ENCODE assay signal across 8 mouse cellular contexts in the genomic region with DNA sequence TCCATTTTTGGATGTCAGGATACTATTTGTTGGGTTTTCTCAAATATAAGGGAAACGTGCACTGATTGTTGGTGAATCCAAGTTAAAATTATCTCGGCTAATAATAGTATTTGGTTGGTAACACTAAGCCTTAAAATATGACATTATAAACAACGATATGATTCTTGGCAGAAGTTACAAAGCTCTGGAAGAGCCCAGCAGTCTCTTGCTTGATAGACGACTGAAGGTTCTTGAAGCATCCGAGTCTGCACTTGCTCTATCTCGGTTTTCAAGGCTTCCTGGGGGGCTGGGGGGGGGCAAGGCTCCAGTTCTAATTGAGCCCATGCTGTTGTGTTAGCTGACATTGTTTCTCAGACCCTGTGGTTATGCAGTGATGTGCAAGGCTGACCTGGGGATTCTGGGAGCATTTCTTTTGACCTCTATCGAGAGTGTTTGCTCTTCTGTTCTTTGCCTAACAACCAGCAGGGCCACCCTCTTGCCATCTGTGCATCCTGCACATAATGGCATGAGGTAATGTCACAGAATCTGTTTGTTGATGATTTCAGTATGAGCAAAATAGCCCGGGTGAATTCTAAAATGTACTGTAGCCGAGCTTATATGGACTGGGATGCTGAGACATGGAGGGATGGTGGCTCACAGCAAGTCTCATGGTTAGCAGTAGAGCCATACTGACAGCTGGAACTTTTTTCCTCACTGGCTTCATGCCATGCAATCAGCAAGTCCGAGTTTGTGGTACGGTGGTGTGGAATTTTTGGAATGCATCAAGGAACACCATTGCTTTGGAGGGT. TPM values are rescaled to one million over a fixed set of nuclear protein-coding genes. Genes with fewer than 3 reads are reported as not detected.
DNase-seq lines count a peak whose midpoint lies in the region; ATAC-seq and TF ChIP-seq lines count a peak whose summit lies in the region.

No protein-coding gene starts in this region.

- H3K79me3 ChIP-seq in C2C12 (ENCODE audit: low read depth) = no peaks in the 10 kb centered on the region

- H3K4me2 ChIP-seq in hindbrain, embryonic 12.5 days (replicated peaks) = no peak overlapping the region

- no peaks in the 10 kb centered on the region for H3K27me3 ChIP-seq in hindbrain, embryonic 10.5 days (ENCODE audit: insufficient read depth, poor library complexity, severe bottlenecking)
- no peaks in the 10 kb centered on the region for H3K27me3 ChIP-seq in hindbrain, embryonic 12.5 days
- H3K27me3 ChIP-seq in C2C12 (ENCODE audit: control insufficient read depth, insufficient read depth, insufficient read length) = no peaks in the 10 kb centered on the region

- no peak overlapping the region for H3ac ChIP-seq in C2C12 (ENCODE audit: control insufficient read depth, insufficient read length, low read depth)

- H3K36me3 ChIP-seq in hindbrain, embryonic 10.5 days = no peaks in the 10 kb centered on the region
- H3K36me3 ChIP-seq in hindbrain, embryonic 12.5 days = no peaks in the 10 kb centered on the region
- H3K36me3 ChIP-seq in C2C12 (ENCODE audit: control insufficient read depth, insufficient read depth) = no peaks in the 10 kb centered on the region

- H3K79me2 ChIP-seq in C2C12 (ENCODE audit: control insufficient read depth, insufficient read depth) = no peaks in the 10 kb centered on the region

- H3K27ac ChIP-seq in hindbrain, embryonic 10.5 days = 0 out of 2 replicates have a peak overlapping the region, but pooled peaks have one; percentile 5
- no peak overlapping the region for H3K27ac ChIP-seq in hindbrain, embryonic 12.5 days

- no peak overlapping the region for H3K4me3 ChIP-seq in hindbrain, embryonic 10.5 days
- H3K4me3 ChIP-seq in hindbrain, embryonic 12.5 days = no peak overlapping the region
- no peak overlapping the region for H3K4me3 ChIP-seq in C2C12 (ENCODE audit: insufficient read depth, poor library complexity, severe bottlenecking)

- no peak for TF ChIP-seq CTCF in C2C12 (IDR thresholded peaks at IDR 0.05; ENCODE audit: control insufficient read depth, insufficient read depth, insufficient read length)

- H3K4me1 ChIP-seq in hindbrain, embryonic 10.5 days (replicated peaks) = peaks cover 6% of the 10 kb centered on the region
- H3K4me1 ChIP-seq in hindbrain, embryonic 12.5 days = peaks cover 3% of the 10 kb centered on the region

- 73% methylated on average over 11 of the region's 11 CpGs for WGBS in hindbrain, embryonic 10.5 days
- 61% methylated on average over 11 of the region's 11 CpGs for WGBS in hindbrain, embryonic 12.5 days

- DNase-seq in hindbrain, embryonic 10.5 days (ENCODE audit: low spot score) = no peak
- peak; percentile 73 to 76 for DNase-seq in cerebellum, postnatal 14 days
- DNase-seq in kidney, postnatal 36 days = peak; percentile 11 to 22
- DNase-seq in spleen, postnatal 14 days (ENCODE audit: low spot score in 2 of 2) = no peak
- no peak for DNase-seq in thymus, postnatal 4 days
- DNase-seq in adrenal gland, adult 2 months = no peak

- ATAC-seq in hindbrain, embryonic 12.5 days (ENCODE audit: low FRiP score) = no peak

- H3K9ac ChIP-seq in hindbrain, embryonic 12.5 days = no peak overlapping the region

- H3K9me3 ChIP-seq in hindbrain, embryonic 10.5 days = no peaks in the 10 kb centered on the region
- H3K9me3 ChIP-seq in hindbrain, embryonic 12.5 days (replicated peaks) = no peaks in the 10 kb centered on the region

TF ChIP-seq in C2C12, 6 proteins besides CTCF, POLR2A, EP300 and RAD21:
- TF ChIP-seq FOSL1 (IDR thresholded peaks at IDR 0.05; ENCODE audit: insufficient read depth, low read length, poor library complexity, severe bottlenecking) = no peak
- TF ChIP-seq USF1 (IDR thresholded peaks at IDR 0.05; ENCODE audit: low read depth) = no peak
- TF ChIP-seq MYOD1 (IDR thresholded peaks at IDR 0.05; ENCODE audit: control insufficient read depth, insufficient read length, low read depth) = peak; percentile 51
- no peak for TF ChIP-seq CEBPB (IDR thresholded peaks at IDR 0.05; ENCODE audit: low read depth)

RNA-seq across cellular contexts. Expression of a gene that starts 28.6 kb away (rescaled TPM):
- 2.1 and 2.3 TPM in 2 replicates for polyA plus RNA-seq in hindbrain, embryonic 10.5 days (2016; fragmentation: Nextera tagmentation; extraction: Ambion mirVana)
- polyA plus RNA-seq in hindbrain, embryonic 12.5 days (2016; fragmentation: Nextera tagmentation; extraction: Ambion mirVana) = 4.4 and 4.5 TPM in 2 replicates
- polyA plus RNA-seq in C2C12 (2012; fragmentation: generic; extraction: Trizol) = 0.09 TPM
- 1 to 10 TPM; 1.7 to 2.1 TPM for total RNA-seq in adrenal gland, adult 2 months (2021)
- 0.35 and 0.41 TPM in 2 replicates for polyA plus RNA-seq in adrenal gland, adult 2 months (2012; rRNA removed)

RNA-seq across cellular contexts. Expression of a gene that starts 32.4 kb away (rescaled TPM):
- polyA plus RNA-seq in hindbrain, embryonic 10.5 days (2016; fragmentation: Nextera tagmentation; extraction: Ambion mirVana) = 6.5 and 8.4 TPM in 2 replicates
- polyA plus RNA-seq in hindbrain, embryonic 12.5 days (2016; fragmentation: Nextera tagmentation; extraction: Ambion mirVana) = 15.6 and 16.4 TPM in 2 replicates
- polyA plus RNA-seq in C2C12 (2012; fragmentation: generic; extraction: Trizol) = 1.5 TPM
- 10 to 100 TPM; 39.7 to 51.8 TPM for total RNA-seq in adrenal gland, adult 2 months (2021)
- 133 and 147 TPM in 2 replicates for polyA plus RNA-seq in adrenal gland, adult 2 months (2012; rRNA removed)

Comparison
In these comparisons a context has a peak if more than half of its experiments do, and no peak if none do; other contexts are left out.
1. DNase-seq: peak in cerebellum, postnatal 14 days (2 of 2) and kidney, postnatal 36 days (2 of 2); none in hindbrain, embryonic 10.5 days (single experiment), spleen, postnatal 14 days (0 of 2), thymus, postnatal 4 days (single experiment) and adrenal gland, adult 2 months (single experiment).